In the genomic region with DNA sequence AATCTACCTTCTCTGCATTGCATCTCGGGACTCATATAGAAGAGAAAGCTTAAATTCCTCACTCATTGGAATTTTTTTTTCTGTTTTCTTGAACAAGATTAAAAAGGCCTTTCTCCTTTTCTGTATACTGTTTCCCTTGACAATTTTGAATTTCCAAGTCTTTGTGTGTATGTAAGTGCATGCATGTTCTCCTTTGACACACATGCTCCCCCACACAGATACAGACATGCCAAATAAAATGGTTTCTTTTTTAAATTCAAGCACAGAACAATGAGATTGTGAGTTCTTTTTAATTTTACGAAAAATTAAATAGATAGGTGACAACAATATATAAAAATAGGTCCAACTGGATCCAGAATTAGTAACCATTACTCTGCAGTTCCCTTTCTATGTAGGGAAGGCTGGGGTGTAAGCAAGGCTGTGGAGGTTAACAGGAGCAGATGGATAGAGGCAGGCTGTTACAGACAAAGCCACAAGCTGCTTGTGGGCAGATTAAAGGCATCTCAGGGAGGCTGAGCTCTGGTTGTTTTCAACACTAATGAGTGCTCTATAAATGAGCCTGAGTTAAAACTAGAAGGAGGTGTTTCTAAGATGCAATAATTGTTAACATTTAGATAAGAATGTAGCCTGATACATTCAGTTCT, we compare ENCODE assay signal across 14 mouse cellular contexts. TPM values are rescaled to one million over a fixed set of nuclear protein-coding genes. Genes with fewer than 3 reads are reported as not detected.
DNase-seq lines count a peak whose midpoint lies in the region; ATAC-seq lines count a peak whose summit lies in the region.
"Had no signal": no experiment of that assay in that cellular context is flagged by ENCODE, and none has a peak within 500 bp of the region (broad histone marks: within the 10 kb centered on the region; RNA-seq: fewer than 3 reads in every experiment).

No protein-coding gene starts in this region.

- peaks cover 2% of the 10 kb centered on the region; the same call in 1 of the 2 replicates for H3K4me1 ChIP-seq in hindbrain, embryonic 16.5 days (ENCODE audit: control insufficient read depth, insufficient read depth, low read depth, low read length)
- H3K4me1 ChIP-seq: embryonic facial prominence, embryonic 13.5 days had no signal

- H3K4me3 ChIP-seq in hindbrain, embryonic 16.5 days (ENCODE audit: low read length): no peak overlapping the region
- H3K4me3 ChIP-seq: embryonic facial prominence, embryonic 13.5 days had no signal

- ATAC-seq in hindbrain, embryonic 16.5 days: peak; percentile 74; the same call in 1 of the 2 replicates
- no peak for ATAC-seq in megakaryocyte progenitor cell, adult 5-6 weeks (replicated peaks; ENCODE audit: poor library complexity)

- DNase-seq in embryo, embryonic 10 days (ENCODE audit: low spot score): peak; percentile 12
- DNase-seq in embryo, embryonic 9.5 days (ENCODE audit: extremely low spot score): no peak
- peak; percentile 13 for DNase-seq in embryo, embryonic 11 days
- DNase-seq in retina, adult 2 months (ENCODE audit: low read depth, low spot score): peak; percentile 54
- no peak for DNase-seq in left cerebral cortex, adult 18-20 months (ENCODE audit: low spot score in 2 of 2)
- no peak for DNase-seq in thymus, postnatal 10 days (ENCODE audit: low spot score in 2 of 2)
- DNase-seq: adrenal gland, postnatal 14 days; gastrocnemius, postnatal 36 days; kidney, adult 11 months had no signal

- H3K27me3 ChIP-seq in hindbrain, embryonic 16.5 days (replicated peaks; ENCODE audit: control insufficient read depth, insufficient read depth, low read length): no peaks in the 10 kb centered on the region
- H3K27me3 ChIP-seq: embryonic facial prominence, embryonic 13.5 days had no signal

- no peaks in the 10 kb centered on the region; the same call in 1 of the 2 replicates for H3K9me3 ChIP-seq in hindbrain, embryonic 16.5 days (ENCODE audit: control insufficient read depth, low read length)

- no peaks in the 10 kb centered on the region for H3K36me3 ChIP-seq in hindbrain, embryonic 16.5 days (ENCODE audit: control insufficient read depth, insufficient read depth, low read length)
- H3K36me3 ChIP-seq: embryonic facial prominence, embryonic 13.5 days had no signal

- WGBS in hindbrain, embryonic 16.5 days: 86% methylated on average over 2 of the region's 2 CpGs

- no peak overlapping the region for H3K27ac ChIP-seq in hindbrain, embryonic 16.5 days (ENCODE audit: low read depth, low read length)
- H3K27ac ChIP-seq: embryonic facial prominence, embryonic 13.5 days had no signal

- no peak overlapping the region for H3K9ac ChIP-seq in hindbrain, embryonic 16.5 days (ENCODE audit: low read depth, low read length)
- H3K9ac ChIP-seq: embryonic facial prominence, embryonic 13.5 days; lung, embryonic 14.5 days had no signal

- no peak overlapping the region for H3K4me2 ChIP-seq in hindbrain, embryonic 16.5 days (ENCODE audit: low read length)
- H3K4me2 ChIP-seq: embryonic facial prominence, embryonic 13.5 days; lung, embryonic 14.5 days had no signal

RNA-seq across cellular contexts. Expression of a gene that starts 31.6 kb away (rescaled TPM):
- polyA plus RNA-seq in hindbrain, embryonic 16.5 days (2015; fragmentation: Nextera tagmentation; extraction: Ambion mirVana): 326 and 328 TPM in 2 replicates
- 1,000 to 10,000 TPM; 3,274 to 3,529 TPM for total RNA-seq in left cerebral cortex, adult 18-20 months (2021)
- total RNA-seq in megakaryocyte progenitor cell, adult 5-6 weeks (2015): not detected in 2 replicates
- not detected in 2 replicates for total RNA-seq in megakaryocyte progenitor cell, adult 5-6 weeks (2017)
- total RNA-seq: gastrocnemius, postnatal 36 days had no signal
- polyA plus RNA-seq: spleen, adult 2 months had no signal

Comparison
In these comparisons a context has a peak if more than half of its experiments do, and no peak if none do; other contexts are left out.
1. DNase-seq: peak in embryo, embryonic 10 days (single experiment), embryo, embryonic 11 days (single experiment) and retina, adult 2 months (single experiment); none in embryo, embryonic 9.5 days (single experiment), left cerebral cortex, adult 18-20 months (0 of 2) and thymus, postnatal 10 days (0 of 2).
2. RNA of a gene that starts 31.6 kb away (total RNA-seq): 3,274 to 3,529 TPM in left cerebral cortex, adult 18-20 months; not detected in megakaryocyte progenitor cell, adult 5-6 weeks; every median in the first group is over 1,000 times any median in the second.